Mouse (Mus musculus): ENCODE measurements around the gene Lrrc74b. TPM values are rescaled to one million over a fixed set of nuclear protein-coding genes. Genes with fewer than 3 reads are reported as not detected.
"Not testable (repeated sequence)": the region's sequence is repeated elsewhere in the genome, so short reads cannot be mapped to it uniquely, and the experiment has no call there.

The Lrrc74b gene
- polyA plus RNA-seq, 1 experiment from 2014 or later = 0.17 TPM

- H3K9ac ChIP-seq (ENCODE audit: low read depth, low read length) = peak overlapping the region; percentile 80
- H3K27ac ChIP-seq (ENCODE audit: low read length) = peak overlapping the region; percentile 90
- H3K36me3 ChIP-seq (ENCODE audit: control insufficient read depth, insufficient read depth, low read length) = peaks cover 11% of the 10 kb centered on the region
- H3K9me3 ChIP-seq (ENCODE audit: control insufficient read depth, low read length) = no peaks in the 10 kb centered on the region
- peaks cover 13% of the 10 kb centered on the region for H3K4me1 ChIP-seq (ENCODE audit: control insufficient read depth, insufficient read depth, low read length)
- H3K4me2 ChIP-seq (ENCODE audit: low read depth, low read length) = peak overlapping the region; percentile 64
- no peak for ATAC-seq
- H3K4me3 ChIP-seq (ENCODE audit: low read length) = peak overlapping the region; percentile 74
- no peaks in the 10 kb centered on the region for H3K27me3 ChIP-seq (replicated peaks; ENCODE audit: control insufficient read depth, insufficient read depth, low read length)
- 9% methylated on average over 9 of the region's 9 CpGs for WGBS
These were observed 51.8 kb downstream of the Lrrc74b start for GRCm38 (mm10) chr16:17509240-17509597.

DNA sequence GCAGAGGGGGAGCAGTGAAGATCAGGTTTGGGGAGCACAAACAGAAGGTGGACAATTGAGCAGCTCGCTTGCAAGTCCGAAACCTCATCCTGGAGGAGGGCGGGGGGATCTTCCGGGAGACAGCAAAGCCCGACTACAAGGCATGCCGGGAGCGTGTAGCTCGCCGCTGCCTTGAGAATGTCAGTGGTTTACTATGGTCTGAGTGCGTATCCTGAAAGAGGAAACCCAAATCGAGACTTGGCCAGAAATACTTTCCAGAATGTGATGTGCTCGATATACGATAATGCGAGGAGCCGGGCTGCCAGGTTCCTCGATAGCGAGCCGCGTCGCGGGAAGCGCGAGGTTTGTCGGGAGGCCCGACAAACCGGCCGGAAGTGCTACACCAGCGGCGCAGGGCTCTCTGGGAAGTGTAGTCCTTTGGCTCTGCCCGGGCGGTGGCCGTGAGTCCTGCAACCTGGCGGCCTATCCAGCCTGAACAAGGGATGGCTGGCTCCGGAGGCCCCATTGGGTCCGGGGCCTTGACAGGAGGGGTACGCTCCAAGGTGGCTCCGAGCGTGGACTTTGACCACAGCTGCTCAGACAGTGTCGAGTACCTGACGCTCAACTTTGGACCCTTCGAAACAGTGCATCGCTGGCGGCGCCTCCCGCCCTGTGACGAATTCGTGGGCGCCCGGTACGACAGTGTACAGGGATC, 52.4 kb downstream of the Lrrc74b start, which contains the start of gene Lztr1:
Lztr1 (plus strand) TSS at position 143 of the 694 bp plus-strand sequence.
- Histone ChIP-seq H3K27me3 (replicated peaks; ENCODE audit: control insufficient read depth, insufficient read depth, low read length) (no peaks in the 10 kb centered on the region), H3K4me1 (ENCODE audit: control insufficient read depth, insufficient read depth, low read length) (peaks cover 13% of the 10 kb centered on the region), H3K9me3 (ENCODE audit: control insufficient read depth, low read length) (no peaks in the 10 kb centered on the region), H3K27ac (ENCODE audit: low read length) (peak within 1 kb of the TSS; percentile 90), H3K36me3 (ENCODE audit: control insufficient read depth, insufficient read depth, low read length) (peaks cover 7% of the 10 kb centered on the region), H3K9ac (ENCODE audit: low read depth, low read length) (peak within 1 kb of the TSS; percentile 80), H3K4me3 (ENCODE audit: low read length) (peak within 1 kb of the TSS; percentile 74), H3K4me2 (ENCODE audit: low read depth, low read length) (peak within 1 kb of the TSS; percentile 64)
- ATAC-seq = peak; percentile 98
- WGBS = under 1% methylated on average over 50 of the region's 50 CpGs

DNA sequence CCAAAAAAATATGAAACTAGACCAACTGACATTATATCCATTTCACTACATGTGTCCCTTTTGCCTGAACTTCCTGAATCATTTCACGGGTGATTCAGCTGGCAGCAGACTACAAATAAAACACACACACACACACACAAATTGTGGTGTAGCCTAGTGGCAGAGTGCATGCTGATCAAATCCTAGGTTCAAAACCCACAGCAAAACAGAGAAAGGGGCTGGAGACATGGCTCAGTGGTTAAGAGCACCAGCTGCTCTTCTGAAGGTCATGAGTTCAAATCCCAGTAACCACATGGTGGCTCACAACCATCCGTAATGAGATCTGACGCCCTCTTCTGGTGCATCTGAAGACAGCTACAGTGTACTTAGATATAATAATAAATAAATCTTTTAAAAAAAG, 53.0 kb downstream of the Lrrc74b start:
- H3K4me1 ChIP-seq (ENCODE audit: control insufficient read depth, insufficient read depth, low read length) = peaks cover 13% of the 10 kb centered on the region
- H3K27me3 ChIP-seq (replicated peaks; ENCODE audit: control insufficient read depth, insufficient read depth, low read length); H3K9me3 ChIP-seq (ENCODE audit: control insufficient read depth, low read length); ATAC-seq; H3K36me3 ChIP-seq (ENCODE audit: control insufficient read depth, insufficient read depth, low read length): not testable (repeated sequence)
- H3K4me3 ChIP-seq (ENCODE audit: low read length) = peak overlapping the region; percentile 74
- peak overlapping the region; percentile 90 for H3K27ac ChIP-seq (ENCODE audit: low read length)
- H3K9ac ChIP-seq (ENCODE audit: low read depth, low read length) = peak overlapping the region; percentile 80
- peak overlapping the region; percentile 64 for H3K4me2 ChIP-seq (ENCODE audit: low read depth, low read length)
- WGBS = 28% methylated on average over 3 of the region's 3 CpGs

DNA sequence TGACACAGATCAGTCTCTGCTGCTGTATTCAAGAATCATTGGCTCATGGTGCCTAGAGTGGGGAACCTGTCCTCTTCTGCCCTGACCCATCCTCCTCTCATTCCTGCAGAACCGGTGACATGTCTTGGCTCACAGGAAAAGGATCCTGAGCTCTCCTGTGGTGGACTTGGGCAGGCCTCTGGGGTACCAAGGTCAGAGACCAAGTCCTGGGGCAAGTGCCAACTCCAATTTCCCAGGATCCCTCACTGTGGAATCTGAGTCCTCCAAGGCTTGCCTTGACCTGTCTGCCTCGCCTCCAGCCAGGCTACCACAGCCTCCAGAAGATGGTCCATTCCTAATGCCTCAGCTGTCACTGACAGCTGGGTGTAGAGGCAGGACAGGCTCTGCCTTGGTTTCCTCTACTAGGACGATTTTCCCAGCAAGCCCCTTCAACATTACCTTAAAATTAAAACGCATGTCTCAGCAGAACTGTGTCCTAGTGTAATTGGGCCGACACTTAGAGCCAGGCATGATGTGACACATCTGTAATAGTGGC, 54.0 kb downstream of the Lrrc74b start:
- Histone ChIP-seq H3K4me2 (ENCODE audit: low read depth, low read length) (no peak overlapping the region), H3K4me1 (ENCODE audit: control insufficient read depth, insufficient read depth, low read length) (peaks cover 13% of the 10 kb centered on the region), H3K9ac (ENCODE audit: low read depth, low read length) (no peak overlapping the region), H3K9me3 (ENCODE audit: control insufficient read depth, low read length) (no peaks in the 10 kb centered on the region), H3K27me3 (replicated peaks; ENCODE audit: control insufficient read depth, insufficient read depth, low read length) (no peaks in the 10 kb centered on the region), H3K36me3 (ENCODE audit: control insufficient read depth, insufficient read depth, low read length) (no peaks in the 10 kb centered on the region; the same call in 1 of the 2 replicates), H3K4me3 (ENCODE audit: low read length) (no peak overlapping the region), H3K27ac (ENCODE audit: low read length) (no peak overlapping the region)
- no peak for ATAC-seq
- WGBS = 83% methylated on average over 5 of the region's 5 CpGs

DNA sequence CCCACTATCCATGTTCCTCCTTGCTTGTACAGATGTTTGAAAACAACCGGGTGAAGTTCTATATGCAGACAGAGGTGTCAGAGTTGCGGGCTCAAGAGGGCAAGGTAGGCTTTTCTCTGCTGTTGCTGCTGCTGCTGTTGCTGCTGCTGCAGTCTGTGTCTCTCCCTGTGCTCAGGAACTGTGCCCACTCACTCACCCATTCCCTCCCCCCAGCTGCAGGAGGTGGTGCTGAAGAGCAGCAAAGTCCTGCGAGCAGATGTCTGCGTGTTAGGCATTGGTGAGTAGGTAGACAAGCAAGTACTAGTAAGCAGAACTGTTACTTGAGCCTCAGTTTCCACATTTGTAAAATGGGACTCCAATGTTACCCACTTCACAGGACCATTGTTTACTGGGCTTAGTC, 58.4 kb downstream of the Lrrc74b start:
- WGBS = 77% methylated on average over 4 of the region's 4 CpGs
- no peaks in the 10 kb centered on the region for H3K36me3 ChIP-seq (ENCODE audit: control insufficient read depth, insufficient read depth, low read length)
- no peaks in the 10 kb centered on the region for H3K27me3 ChIP-seq (replicated peaks; ENCODE audit: control insufficient read depth, insufficient read depth, low read length)
- ATAC-seq = no peak
- H3K4me2 ChIP-seq (ENCODE audit: low read depth, low read length) = no peak overlapping the region
- no peaks in the 10 kb centered on the region for H3K4me1 ChIP-seq (ENCODE audit: control insufficient read depth, insufficient read depth, low read length)
- H3K9me3 ChIP-seq (ENCODE audit: control insufficient read depth, low read length) = no peaks in the 10 kb centered on the region
- H3K9ac ChIP-seq (ENCODE audit: low read depth, low read length) = no peak overlapping the region
- no peak overlapping the region for H3K4me3 ChIP-seq (ENCODE audit: low read length)
- no peak overlapping the region for H3K27ac ChIP-seq (ENCODE audit: low read length)

GRCm38 (mm10) chr16:17499249-17499883, 61.7 kb downstream of the Lrrc74b start:
- Histone ChIP-seq H3K4me3 (ENCODE audit: low read length) (no peak overlapping the region), H3K9ac (ENCODE audit: low read depth, low read length) (no peak overlapping the region), H3K27ac (ENCODE audit: low read length) (no peak overlapping the region), H3K27me3 (replicated peaks; ENCODE audit: control insufficient read depth, insufficient read depth, low read length) (no peaks in the 10 kb centered on the region), H3K9me3 (ENCODE audit: control insufficient read depth, low read length) (no peaks in the 10 kb centered on the region), H3K4me2 (ENCODE audit: low read depth, low read length) (no peak overlapping the region), H3K36me3 (ENCODE audit: control insufficient read depth, insufficient read depth, low read length) (no peaks in the 10 kb centered on the region), H3K4me1 (ENCODE audit: control insufficient read depth, insufficient read depth, low read length) (0 out of 2 replicates have a peak, but pooled peaks cover 5% of the 10 kb centered on the region)
- ATAC-seq = no peak
- WGBS = 42% methylated on average over 10 of the region's 10 CpGs

GRCm38 (mm10) chr16:17496499-17497305, 64.3 kb downstream of the Lrrc74b start:
- Histone ChIP-seq H3K27me3 (replicated peaks; ENCODE audit: control insufficient read depth, insufficient read depth, low read length) (no peaks in the 10 kb centered on the region), H3K27ac (ENCODE audit: low read length) (no peak overlapping the region), H3K9me3 (ENCODE audit: control insufficient read depth, low read length) (no peaks in the 10 kb centered on the region), H3K9ac (ENCODE audit: low read depth, low read length) (no peak overlapping the region), H3K36me3 (ENCODE audit: control insufficient read depth, insufficient read depth, low read length) (no peaks in the 10 kb centered on the region), H3K4me3 (ENCODE audit: low read length) (no peak overlapping the region), H3K4me1 (ENCODE audit: control insufficient read depth, insufficient read depth, low read length) (0 out of 2 replicates have a peak, but pooled peaks cover 5% of the 10 kb centered on the region), H3K4me2 (ENCODE audit: low read depth, low read length) (no peak overlapping the region)
- 0 out of 2 replicates have a peak, but pooled peaks have one; percentile 26 for ATAC-seq
- WGBS = 56% methylated on average over 2 of the region's 2 CpGs

Measured in intestine, embryonic 16.5 days (tissue).